Mouse (Mus musculus): ENCODE measurements at regions not wholly inside any gene's neighbourhood (a gene's known extent, or its start where the extent isn't known, plus 50 kb on each side); places are given as distances from the start of the nearest gene placed in this dataset.
"Not testable (repeated sequence)": the region's sequence is repeated elsewhere in the genome, so short reads cannot be mapped to it uniquely, and the experiment has no call there.

DNA sequence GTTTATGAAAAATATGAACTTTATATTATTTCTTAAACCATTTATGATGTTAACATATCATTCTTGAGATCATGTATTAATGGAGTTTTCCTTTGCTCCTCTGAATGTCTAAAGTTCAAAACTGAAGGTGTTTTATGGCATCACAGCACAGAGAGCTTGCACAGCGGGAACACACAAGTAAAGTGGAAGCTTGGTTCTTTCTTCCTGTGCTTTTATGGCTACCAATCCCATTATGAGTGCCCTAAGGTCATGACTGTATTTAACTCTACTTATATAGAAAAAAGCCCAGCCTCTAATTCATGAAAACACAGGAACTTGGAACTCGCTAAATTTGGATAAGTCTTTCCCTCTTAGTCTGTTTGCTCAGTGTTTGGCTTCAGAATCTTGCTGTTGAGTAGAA, 417.3 kb upstream of the Adamts5 start:
- no peak for DNase-seq

DNA sequence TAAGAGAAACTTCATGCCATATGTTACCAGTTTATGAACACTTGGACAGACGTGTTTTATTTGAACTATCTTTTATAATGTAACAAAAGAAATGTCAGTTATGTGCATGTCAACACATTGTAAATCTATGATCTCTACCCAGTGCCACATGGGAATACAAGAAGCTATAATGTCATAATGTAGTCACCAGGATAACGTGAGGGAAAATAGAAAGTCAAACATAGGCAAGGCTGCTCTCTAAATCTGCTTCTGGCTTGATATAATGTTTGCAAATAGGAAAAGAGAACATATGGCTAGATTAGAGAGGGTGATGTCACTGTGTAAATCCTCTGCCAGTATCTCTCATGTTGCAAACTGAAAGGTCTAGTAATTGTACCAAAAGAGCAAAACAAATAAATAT, 408.1 kb upstream of the Adamts5 start:
- DNase-seq: no peak

DNA sequence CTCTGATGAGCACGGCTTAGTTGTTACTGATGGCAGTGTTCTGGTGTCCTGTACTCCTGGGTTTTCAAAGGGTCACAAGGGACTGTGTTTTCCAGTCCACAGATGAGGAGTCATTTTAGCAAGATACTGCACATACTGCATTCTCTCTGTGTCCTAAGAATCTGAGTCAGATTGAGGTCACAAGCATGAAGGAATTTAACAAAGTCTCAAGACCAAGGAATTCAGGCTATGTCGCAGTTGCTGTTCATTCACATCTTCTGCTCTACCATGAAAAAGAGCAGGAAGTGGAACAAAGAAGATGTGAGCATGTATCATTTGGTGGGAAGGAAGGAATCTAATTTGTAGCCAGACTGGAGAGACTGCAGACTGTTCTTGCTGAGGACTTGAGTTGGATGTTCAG, 402.2 kb upstream of the Adamts5 start:
- no peak for DNase-seq

DNA sequence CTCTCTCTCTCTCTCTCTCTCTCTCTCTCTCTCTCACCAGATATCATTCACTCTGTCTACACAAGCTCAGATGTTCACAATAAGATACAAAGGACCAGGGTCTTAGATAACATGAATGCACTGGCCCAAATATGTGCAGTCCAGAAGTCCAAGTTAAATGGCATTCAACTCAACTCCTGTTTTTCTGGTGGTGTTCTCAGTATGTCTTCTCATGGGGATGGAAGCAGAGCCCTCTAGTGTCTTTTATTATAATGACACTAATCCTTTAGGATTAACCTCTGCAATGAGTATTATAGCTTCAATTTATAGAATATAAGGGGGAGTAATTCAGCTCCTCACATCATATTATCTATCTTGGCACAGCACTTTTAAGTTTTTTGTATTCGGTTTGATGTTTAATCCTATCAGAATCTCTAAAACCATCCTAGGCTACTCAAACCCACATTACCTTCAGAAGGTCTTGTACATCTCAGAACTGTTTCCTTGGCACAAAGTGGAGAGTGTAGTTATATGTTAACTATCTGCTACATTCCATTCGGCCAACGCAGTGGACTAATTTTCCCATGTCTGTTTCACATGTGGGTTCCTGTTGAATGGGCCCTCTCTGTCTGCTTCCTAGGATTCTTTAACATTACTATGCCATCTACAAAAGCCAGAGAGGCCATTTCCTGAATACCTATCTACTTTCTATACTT, 401.0 kb upstream of the Adamts5 start:
- no peak for DNase-seq

DNA sequence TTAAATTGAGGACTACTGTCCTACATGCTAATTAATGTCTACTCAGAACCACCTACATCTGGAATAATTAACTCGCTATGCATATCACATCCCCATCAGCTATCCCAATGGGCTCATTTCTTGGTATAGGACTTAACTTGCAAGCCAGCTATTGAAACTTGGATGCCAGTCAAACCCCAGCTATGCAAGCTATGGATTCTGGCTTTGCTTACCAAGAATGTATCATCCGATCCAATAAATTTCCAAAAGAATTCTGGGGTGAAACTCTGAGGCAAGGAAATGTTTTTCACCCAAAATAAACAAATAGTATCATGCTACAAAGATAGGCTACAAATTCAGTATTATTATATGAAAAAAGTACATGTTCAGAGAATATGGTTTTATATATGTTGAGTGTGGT, 392.8 kb upstream of the Adamts5 start:
- no peak for DNase-seq

DNA sequence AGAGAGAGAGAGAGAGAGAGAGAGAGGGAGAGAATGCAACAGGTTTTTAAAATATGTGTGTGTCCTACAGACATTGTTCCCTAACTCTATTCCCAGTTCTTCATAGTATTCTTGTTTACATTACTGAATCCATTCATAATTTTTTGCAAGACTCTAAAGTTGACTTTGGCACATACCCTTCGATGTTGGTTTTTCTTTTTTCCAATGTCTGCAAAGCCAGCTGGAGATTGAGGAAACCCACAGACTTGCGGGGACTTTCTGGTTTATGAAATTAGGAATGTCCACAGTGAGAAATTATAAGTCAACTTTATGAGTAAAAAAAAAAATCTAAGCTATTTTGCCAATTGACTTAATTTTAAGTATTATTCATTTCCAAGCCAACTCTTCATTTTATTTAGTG, 379.7 kb upstream of the Adamts5 start:
- DNase-seq: no peak

DNA sequence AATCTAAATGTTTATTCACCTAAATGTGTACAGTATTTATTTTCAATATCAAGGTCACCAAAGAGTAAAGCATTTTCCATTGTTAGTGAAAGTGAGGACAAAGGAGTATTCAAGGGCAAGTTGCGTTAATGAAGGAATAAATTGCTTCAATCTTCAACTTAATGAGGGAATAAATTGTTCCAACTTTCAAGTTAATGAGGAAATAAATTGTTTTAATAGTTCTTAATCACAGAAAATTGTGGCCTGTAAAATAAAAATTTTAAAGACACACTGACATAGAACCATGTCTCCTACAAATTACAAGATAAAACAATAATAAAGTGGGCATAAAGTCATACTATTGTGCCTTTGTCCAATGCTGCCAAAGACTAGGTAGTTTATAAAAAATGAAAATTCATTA, 375.4 kb upstream of the Adamts5 start:
- no peak for DNase-seq

DNA sequence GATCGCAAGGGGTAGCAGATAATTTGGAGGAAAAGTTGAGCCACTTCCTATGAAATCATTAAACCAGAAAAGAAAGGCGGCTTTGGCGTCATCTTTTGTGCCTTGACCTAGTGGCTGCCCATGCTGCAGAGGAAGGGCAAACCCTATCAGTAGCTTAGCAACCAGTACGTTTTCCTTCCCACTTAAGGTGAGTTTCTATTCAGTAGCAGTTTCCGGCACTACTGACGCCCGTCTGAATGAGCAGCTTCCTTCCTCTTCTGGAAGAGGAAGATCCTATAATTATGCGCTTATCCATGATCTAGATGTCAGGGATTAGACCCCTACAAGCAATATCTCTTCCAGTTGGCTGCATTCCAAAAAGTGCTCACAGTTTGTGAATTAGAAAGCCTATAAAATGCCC, 360.0 kb upstream of the Adamts5 start:
- no peak for DNase-seq

DNA sequence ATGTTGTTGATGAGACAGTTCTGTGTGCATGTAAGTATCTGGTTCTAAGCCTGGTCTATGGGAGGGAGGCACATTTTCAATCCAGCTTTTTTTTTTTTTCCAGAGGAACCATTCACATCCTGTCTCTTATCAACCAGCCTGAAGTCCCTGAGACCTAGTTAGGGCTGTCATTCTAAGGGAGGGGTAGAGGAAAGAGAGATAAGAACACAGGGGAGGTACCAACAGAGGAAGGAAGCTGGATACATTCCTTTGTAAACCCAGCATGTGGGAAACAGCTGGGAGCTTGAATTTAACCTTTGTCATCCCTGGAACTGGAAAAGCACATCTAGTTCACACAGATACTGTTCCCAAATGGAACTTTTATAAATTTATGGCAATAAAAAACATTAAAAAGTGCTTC, 351.0 kb upstream of the Adamts5 start:
- DNase-seq: no peak

DNA sequence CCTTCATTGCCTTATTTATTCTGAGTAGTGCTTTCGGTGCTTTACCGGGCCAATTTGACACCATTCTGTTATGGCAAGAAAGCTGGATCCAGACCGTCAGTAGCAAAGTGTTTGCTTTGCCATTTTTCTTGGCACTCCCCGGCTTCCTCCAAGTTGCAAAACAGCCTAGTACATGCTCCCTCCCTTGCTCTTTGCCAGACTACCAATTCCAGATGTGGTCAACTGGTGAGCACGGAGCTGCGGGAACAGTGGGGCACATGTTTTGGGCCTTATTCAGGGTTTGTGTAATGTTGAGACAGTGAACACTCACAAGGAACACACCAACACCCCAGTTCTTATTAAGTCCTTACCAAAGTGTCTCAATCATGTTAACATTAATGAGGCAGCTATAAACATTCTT, 348.4 kb upstream of the Adamts5 start:
- DNase-seq: no peak

DNA sequence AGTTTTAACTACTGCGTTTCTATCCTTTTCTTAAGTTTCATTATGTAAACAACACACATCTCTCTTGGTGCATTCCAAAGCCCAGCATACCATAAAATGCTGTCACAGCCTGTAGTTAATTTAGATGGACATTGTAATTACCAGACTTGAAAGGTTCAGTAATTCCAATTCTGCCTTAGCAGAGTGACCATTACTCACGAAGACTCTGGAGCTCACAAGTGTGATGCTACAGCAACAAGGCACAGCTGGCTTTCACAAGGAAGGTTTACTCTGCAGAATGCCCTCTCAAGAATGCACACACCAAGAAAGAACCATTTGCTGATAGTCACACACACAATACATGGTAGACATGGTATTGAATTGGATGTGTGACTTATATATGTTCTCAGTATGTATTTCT, 342.6 kb upstream of the Adamts5 start:
- DNase-seq: no peak

DNA sequence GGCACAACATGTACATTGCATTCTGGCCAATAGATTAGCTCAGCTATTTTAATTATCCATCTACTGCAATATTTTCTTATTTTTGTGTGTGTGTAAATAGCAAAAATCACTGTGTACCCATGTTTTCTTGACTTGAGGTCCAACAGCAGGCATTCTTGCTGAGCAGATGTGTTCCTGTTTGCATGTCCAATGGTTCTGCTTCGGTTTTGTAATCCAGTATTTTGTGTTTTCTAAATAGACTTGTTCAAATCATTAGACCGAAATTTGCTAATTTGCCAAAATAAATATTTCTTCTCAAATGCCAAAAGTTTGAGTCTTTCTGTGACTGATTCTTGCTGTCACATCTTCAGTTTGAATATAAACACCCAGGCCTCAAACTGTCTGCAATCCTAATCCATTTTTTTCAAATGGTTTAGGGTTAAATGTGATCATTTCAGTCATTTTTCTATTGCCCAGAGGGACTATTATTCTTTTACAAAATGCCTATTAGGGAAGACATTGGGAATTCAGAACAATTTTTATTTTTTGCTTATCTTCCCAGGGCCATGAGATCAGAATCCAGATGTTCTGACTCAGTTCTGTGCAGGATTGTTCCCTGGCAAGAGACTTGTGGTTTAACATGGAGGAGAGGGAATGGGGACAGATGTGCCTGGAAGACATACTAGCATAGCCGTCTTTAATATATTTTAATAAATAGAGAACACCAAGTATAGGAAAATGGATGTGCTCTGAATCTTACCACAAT, 341.3 kb upstream of the Adamts5 start:
- DNase-seq: no peak

DNA sequence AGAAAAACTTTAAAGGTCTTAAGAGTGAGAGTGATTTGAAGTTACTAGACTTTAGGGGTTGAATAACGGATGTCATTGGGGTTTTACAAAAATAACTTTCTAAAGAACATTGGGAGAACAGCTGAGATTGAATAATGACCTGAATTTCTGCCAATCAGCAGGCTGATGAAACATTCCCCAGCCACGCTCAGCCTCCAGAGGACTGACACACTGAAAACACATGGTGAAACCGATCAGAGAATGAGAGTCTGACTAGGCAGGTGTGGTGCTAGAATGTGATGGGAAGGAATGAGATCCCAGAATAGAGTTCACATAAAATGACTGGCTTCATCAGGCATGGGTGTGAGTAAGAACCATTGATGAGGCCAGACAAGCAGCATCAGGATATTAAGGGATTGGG, 321.4 kb upstream of the Adamts5 start:
- no peak for DNase-seq

DNA sequence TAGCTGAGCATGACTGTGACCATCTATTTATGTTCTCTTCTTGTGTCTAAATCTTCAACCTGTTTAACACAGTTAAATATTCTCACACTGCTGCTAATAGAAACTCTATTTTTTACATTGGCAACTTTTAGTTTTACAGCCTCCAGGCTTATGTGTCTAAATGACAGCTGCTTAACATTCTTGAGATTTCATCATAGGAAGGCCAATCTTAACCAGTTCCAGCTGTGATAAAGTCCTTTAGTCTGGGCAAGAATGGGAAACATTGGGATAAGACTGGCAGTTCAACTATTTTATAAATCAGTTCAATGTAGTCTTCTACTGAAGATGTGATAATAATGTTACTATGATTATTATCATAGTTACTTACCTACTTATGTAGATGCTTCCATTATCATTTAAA, 308.9 kb upstream of the Adamts5 start:
- no peak for DNase-seq

DNA sequence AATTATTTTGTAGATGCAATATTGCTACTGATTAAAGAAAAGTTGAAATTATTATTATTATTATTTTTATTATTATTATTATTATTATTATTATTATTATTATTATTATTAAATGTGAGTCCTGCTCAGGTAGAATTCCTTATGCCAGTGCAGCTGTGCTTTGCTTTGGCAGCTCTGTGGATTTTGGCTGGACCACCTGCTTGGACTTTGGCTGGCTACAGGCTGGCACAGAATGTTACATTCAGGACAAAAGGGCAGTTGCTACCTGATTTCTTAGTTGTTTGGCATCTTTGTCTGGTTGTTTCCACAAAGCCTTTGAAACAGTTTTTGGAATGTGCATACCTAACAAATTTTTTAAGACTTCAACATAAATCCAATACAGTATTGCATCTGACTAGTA, 307.7 kb upstream of the Adamts5 start:
- no peak for DNase-seq

DNA sequence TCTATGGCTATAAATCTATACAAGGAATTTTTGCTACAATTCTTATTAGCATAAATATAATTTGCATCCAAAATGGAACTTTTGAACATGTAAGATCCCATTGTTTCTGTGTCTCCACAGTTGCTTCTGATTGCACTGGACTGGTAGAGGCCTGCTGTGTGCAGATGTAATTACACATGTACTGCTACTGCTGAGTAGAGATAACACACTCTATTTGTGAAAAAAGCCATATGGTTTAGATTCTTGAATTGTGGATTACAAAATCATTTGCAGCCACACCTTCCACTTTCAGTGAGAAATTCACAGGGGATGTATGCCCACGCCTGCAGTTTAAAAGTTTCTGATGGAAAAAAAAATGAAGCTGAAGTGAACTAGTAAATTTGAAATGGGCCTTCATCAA, 288.2 kb upstream of the Adamts5 start:
- DNase-seq: no peak

DNA sequence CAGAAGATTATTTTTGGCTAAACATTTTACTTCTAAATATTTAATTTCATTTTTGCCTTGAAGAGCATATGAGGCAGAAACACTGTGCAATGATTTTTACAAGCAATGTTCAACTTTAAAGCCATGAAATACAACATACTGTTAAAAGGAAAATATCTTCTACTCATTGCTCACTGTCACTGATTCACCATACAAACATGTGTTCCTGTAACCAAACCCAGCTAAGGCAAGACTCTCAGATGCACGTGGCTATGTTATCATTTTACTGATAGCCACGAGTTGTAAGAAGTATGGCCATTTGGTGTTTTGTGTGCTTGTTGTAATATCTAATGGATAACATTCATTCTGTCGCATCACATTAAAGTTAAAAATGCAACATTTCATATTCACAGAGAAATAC, 287.3 kb upstream of the Adamts5 start:
- DNase-seq: no peak

DNA sequence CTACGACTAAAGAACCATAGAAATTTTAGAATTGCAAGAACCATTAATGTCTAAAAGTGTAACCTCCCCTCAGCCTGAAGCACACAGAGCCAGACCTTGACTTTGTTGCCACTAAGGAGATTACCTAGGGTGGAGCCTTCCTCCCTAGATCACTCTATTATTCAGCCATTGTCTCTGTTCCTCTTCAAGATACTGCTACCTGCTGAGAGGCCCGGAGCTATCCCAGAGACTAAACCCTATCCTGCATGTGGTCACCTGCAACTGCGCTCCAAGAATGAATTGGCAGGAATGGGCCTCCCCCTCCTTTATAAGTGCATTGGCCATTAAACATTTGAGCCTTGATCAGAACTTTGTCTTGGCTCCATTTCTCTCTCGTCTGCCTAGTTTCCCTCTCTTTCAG, 286.0 kb upstream of the Adamts5 start:
- DNase-seq: not testable (repeated sequence)

DNA sequence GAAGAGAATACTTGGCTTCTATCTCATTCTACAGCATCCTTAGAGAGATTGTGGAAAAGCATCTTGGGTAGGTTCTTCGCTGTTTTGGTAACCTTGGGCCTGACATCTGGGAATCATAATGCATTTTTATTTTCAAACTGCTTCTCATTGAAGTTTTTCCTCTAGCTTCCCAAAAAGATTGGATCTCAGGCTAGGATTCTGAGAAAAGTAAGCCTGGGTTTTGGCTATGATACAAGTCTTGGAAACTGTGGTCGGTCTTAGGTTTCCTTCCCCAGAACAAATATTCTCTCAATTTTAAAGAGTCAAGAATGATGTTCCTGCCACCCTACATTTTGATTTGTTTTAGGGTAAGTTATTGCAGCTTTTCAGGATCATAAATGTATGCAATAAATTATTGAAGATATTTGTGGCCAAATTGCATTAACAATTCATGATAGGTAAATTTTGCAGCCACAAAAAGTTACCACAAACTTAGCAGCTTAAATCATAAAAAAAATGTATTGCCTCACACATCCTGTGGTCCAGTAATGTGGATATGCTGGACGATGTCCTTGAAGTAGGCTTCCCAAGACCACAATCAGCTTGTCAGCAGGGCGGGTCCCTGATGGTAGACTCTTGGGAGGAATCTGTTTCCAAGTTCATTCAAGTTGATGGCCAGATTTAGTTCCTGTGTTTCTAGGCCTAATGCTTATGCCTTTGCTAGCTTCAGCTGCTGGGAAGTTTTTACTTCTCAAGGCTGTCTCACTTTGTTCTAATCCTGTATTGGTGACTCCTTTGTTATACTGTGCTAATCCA, 257.6 kb upstream of the Adamts5 start:
- no peak for DNase-seq

DNA sequence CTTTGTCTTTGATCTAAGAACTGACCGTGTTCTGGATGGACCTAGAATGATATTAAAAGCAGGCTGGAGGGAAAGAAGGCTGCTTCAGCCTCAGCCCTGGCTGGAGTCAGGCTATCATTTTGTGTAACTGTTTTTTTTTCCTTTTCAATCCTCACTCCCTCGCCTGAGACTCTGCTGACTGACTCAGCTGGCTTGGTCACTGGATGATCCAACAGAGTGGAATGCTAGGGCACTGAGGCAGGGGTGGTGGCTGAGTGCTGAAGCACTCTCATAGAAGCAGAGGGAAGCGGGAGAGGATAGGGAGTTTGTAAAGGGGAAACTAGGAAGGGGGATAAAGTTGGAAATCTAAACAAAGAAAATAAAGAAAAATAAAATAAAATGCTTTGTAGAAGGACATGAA, 236.5 kb upstream of the Adamts5 start:
- no peak for DNase-seq

DNA sequence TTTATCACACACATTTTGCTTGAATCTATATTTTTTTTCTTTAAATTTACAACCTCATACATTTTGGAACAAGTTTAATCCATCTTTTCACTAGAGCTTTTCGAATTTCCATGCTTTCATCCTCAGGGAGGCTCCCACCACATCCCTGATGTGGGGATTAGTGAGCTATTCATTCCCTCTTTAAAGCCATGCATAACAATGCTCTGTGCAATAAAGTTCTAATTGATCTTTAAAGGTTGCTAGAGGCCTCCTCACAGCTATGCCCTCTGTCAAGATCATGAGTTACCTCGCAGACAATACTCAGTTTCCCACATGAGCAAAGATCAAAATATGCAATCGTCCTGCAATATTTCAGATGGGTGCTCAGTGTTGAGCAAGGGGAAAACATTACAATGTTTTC, 234.5 kb upstream of the Adamts5 start:
- DNase-seq: no peak

DNA sequence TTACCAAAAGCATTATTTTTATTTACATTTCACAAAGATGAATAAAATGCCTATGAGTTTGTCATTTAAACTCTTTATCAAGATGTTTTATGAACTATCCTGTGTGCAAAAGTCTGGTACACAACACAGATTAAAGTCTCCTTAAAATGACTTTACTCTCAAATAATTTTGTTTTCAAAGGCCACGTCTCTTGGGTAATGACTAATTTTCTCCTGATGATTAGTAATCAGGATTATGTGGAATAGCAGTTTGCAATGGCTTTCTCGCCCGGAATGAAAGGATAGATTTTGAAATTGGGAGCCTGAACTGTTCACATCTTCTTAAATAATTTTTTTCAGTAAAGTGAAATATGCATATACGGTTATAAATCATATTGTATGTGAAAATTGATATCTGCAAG, 225.8 kb upstream of the Adamts5 start:
- DNase-seq: no peak

DNA sequence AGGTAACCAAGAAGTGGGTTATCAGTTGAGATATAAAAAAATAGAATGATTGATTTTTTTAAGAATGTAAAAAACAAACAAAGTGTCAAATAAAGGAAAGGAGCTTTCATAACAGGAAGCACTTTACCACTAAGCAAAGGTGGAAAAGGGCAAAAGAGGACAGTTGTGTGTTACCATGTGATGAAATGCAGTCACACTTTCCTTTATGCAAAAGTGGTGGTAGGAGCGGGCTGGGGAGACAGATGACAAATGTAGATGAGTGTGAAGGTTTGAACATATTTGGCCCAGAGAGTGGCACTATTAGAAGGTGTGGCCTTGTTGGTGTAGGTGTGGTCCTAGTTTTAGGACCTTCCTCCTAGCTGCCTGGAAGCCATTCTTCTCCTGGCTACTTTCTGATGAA, 222.6 kb upstream of the Adamts5 start:
- DNase-seq: no peak

DNA sequence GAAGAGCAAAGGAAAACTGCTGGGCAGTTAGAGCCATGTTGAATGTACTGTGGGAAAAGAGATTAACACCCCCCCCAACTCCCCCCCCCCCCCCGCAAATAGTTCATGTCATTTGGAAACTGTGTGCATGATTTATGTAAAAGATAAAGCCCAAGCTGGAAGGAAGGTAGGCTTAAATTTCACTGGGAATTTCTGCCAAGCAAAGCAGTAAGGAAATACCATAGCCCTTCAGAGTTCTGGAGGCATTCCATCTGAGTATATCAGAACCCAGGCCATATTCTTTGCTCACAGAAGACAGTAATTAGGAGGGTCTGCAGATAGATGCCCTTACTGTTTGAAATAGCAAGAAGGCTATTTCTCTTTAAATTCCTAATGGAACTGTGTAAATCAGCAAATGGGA, 221.3 kb upstream of the Adamts5 start:
- DNase-seq: no peak

Data from cerebellum, adult 11 months (tissue).